Mouse (Mus musculus) heart, adult 2 months (tissue): ENCODE measurements at regions not wholly inside any gene's neighbourhood (a gene's known extent, or its start where the extent isn't known, plus 50 kb on each side); places are given as distances from the start of the nearest gene placed in this dataset.
A peak's percentile ranks its signal among the peaks of the same experiment; 100 is the strongest.

Source experiments
- CTCF ChIP-seq: fragments of 200-600 bp; IDR thresholded peaks from 2 replicates; pipeline ENCODE4 v1.8.1; 2022; ENCODE audit warnings: antibody characterized with exemption, mild to moderate bottlenecking, moderate library complexity
- POLR2A ChIP-seq: fragments of 200-500 bp; IDR thresholded peaks from 2 replicates; pipeline ENCODE4 v1.6.1; 2011; ENCODE audit warnings: mild to moderate bottlenecking, low read depth, low read length, control low read depth; ENCODE audit not compliant: insufficient read depth

DNA sequence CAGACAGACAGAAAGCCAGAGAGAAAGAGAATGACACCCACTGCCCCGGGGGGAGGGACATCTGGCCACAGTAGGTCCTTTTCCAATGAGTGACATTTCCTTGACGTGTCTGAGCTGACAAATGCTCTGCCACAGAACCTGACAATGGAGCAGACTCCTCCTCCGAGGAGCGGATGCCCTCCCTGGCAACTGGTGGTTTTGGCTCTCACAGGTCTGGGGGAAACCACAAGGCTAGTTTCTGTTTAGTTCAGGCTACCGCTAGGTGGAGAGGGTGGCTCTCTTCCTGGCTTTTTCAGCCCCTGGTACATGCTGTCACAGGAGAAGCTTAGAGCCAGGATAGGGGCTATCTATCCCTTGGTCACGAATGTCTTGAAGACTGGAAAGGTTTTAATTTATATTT is 196.7 kb downstream of the Ly86 start:
- TF ChIP-seq CTCF (peak; percentile 81), POLR2A (peak; percentile 44; the same call in 1 of the 2 replicates)
